Mouse (Mus musculus) kidney, adult 8-10 months (tissue): ENCODE measurements around the gene Kcnj12.

Experiments used
- DNase-seq, 2 experiments: peaks; one replicate each; pipeline ENCODE4 v3.0.0; 2022

Gene Kcnj12

GRCm38 (mm10) chr11:61022550-61023391 is at the start of gene Kcnj12:
Kcnj12 (plus strand) TSS chr11:61022564.
- no peak for DNase-seq

GRCm38 (mm10) chr11:60975097-60975496 is 47.3 kb upstream of the Kcnj12 start:
- no peak for DNase-seq

- no peak for DNase-seq
Observed at GRCm38 (mm10) chr11:60976234-60976633, 46.1 kb upstream of the Kcnj12 start.

DNA sequence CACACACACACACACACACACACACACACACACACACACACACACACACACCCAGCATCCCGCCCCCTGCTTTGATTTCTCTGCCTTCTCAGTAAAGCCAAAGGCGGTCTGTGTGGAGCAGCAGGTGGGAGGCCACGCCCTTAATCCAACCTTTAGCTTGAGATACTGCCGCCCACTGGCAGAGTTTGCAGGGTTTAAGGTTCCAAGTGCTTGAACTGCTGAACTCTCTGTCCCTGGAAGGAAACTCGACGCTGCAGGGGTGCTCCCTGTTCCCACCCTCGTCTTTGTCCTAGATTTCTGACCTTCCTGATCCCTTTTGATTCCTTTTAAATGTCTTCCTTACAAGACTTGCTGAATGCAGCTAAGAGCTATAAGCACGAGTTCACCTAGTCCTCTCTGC is 45.6 kb upstream of the Kcnj12 start:
- peak; percentile 47 to 80 for DNase-seq

DNA sequence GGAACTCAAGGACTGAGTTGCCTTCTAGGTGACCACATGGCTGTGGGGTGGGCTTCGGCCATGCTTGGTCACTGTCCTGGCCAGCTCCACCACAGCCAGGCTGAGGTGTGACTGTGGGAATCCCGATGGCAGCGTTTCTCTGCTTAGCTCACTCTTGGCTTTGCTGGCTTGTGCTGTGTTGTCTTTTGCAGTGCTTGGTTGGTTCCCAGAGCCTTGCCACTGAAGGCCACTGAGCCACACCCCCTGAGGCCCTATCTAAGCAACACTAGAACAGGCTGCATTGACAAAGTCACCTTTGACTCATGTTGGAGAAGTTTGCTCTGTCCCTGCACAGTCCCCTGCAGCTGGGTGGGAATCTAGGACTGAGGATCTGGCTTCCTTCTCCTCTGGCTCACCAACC is 45.2 kb upstream of the Kcnj12 start:
- DNase-seq, result no peak

DNA sequence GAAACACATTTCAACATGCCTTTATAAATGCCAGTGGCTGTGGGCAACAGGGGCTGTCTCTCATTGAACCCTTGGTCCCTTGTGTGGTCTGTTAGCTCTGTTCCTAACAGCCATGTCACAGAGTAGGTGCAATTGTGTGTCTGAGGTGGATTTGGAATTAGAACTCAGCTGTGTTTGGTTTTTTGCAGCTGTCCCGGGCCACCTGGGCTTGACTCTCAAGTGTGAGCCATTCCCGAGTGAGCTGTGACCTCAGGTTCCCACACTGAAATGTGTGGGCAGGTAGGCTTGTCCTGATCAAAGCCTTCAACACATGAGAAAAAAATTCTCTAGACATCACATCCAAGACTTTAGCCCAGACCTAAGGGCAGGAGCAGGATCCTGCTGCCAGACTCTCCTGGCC is 43.7 kb upstream of the Kcnj12 start:
- no peak for DNase-seq

GRCm38 (mm10) chr11:60979788-60980187 is 42.6 kb upstream of the Kcnj12 start:
- DNase-seq, result no peak

DNA sequence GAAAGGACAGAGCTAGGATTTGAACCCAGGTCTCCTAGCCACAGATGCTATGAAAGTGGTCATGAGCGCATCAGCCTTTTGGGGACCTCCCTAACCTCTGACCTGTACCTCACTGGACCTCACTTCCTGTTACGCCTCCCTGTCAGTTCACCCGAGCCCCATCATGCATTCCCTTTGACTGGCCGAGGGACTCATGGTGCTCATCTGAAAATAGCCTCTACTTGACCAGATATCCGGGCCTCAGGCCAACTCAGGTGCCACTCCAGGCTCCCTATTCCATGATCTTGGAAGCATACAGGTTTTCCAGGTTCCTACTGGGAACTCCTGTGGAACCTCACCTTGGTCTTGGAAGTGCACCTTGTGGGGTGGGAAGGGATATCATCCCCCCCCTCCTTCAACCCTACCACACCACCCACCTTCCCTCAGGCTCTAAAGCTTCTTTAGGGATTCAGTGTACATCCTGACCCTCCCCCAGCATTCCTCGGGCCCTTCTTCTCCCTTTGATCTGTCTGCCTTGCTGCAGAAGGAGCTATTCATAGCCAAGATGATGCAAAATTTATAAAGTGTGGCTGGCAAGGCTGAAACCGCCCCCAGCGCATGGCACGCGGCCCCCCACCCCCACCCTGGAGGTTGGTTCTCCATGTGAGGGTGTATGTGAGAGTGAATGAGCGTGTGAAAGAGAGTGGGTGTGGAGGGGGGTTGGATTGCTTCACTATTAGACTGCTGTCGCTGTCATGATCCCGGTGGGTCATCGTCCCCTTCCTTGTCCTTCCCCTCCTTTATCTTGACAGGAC is 40.5 kb upstream of the Kcnj12 start:
- no peak for DNase-seq

- DNase-seq, result no peak
Observed at GRCm38 (mm10) chr11:60984912-60985558, 37.3 kb upstream of the Kcnj12 start.

- DNase-seq, result no peak
Observed at GRCm38 (mm10) chr11:60990428-60990827, 31.9 kb upstream of the Kcnj12 start.

DNA sequence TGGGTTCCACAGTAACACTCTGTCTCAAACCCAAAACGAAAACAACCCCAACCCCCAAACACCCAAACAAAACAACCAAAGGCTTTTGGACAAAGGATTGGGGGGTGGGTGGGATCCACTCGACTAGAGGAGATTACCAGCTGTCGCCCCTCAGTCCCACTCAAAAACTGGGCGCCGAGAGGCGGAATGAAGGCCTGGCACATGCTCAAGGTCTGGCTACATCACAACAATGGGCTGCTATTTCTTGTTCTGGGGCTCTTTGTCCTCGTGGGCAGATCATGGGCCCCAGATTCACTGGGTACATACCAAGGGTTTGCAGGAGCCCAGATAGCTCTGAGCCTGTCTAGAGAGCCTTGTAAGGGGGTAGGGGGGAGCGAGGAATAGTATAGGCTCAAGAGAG is 19.6 kb upstream of the Kcnj12 start:
- DNase-seq, result no peak

GRCm38 (mm10) chr11:61004046-61004445 is 18.3 kb upstream of the Kcnj12 start:
- DNase-seq, result no peak

- no peak for DNase-seq
Observed at GRCm38 (mm10) chr11:61004781-61005180, 17.6 kb upstream of the Kcnj12 start.

DNA sequence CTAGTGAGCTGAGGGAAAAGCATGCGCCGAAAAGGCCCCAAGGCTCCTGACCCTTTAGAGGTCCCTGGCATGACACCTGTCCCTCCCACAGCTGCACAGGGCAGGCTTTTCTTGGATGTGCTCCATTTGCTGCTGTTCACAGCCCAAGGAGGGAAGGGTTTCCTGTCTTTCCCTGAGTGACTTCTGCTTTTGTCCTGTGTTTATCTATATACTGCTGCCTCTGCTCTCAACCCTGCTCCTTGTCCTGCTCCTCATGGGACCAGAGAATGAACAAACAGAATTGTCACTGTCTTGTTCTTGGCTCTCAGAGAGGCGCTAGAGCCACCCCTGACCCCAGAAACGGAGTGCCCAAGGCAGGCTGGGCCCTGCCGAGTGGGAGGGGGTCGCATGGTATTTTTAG is 17.0 kb upstream of the Kcnj12 start:
- DNase-seq, result no peak

DNA sequence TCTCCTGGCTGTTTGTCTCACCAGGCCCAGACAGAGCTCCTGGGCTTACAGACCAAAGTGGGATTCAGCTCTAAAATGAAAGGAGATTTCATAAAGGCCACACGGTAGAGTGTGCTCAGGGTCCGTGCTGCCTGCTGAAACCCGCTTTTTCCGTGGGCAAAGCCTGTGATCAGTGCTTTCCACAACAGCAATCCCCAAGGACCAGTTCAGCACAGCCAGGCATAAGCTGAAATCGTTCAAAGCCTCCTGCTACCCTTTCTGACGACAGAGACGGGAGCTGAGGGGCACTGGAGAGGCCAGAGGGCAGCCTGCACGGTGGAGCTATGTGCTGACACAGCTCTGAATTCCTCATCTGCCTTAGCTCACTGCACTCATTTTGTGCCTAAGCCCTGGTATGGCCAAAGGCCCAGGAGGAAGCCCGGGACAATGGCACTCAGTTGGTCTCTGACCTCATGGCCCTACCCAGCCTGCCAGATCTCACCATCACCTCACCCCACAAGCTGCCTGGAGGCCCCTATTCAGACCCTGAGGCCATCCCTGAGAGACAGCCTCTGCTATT is 10.5 kb upstream of the Kcnj12 start:
- DNase-seq, result peak; percentile 70 to 81

GRCm38 (mm10) chr11:61016866-61017398 is 5.4 kb upstream of the Kcnj12 start:
- DNase-seq, result no peak

DNA sequence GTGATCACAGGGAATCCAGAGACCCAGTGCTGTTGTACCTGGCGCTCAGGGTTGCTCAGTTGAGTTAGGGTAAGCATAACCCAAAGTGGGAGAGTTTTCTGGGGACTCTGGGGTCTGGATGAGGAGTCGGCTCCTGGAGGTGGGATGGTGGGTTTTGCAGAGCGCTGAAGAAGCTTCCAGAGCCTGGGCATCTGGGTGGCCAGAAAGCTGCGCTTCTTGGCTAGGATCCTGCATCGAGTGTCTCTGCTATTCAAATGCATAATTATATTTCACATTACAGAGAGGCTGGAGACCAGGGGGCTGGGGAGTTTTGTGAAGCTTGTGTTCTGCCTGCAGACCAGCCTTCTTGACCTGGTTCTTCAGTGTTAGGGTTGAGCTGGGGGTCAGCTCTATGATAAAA is 1.2 kb upstream of the Kcnj12 start:
- no peak for DNase-seq

DNA sequence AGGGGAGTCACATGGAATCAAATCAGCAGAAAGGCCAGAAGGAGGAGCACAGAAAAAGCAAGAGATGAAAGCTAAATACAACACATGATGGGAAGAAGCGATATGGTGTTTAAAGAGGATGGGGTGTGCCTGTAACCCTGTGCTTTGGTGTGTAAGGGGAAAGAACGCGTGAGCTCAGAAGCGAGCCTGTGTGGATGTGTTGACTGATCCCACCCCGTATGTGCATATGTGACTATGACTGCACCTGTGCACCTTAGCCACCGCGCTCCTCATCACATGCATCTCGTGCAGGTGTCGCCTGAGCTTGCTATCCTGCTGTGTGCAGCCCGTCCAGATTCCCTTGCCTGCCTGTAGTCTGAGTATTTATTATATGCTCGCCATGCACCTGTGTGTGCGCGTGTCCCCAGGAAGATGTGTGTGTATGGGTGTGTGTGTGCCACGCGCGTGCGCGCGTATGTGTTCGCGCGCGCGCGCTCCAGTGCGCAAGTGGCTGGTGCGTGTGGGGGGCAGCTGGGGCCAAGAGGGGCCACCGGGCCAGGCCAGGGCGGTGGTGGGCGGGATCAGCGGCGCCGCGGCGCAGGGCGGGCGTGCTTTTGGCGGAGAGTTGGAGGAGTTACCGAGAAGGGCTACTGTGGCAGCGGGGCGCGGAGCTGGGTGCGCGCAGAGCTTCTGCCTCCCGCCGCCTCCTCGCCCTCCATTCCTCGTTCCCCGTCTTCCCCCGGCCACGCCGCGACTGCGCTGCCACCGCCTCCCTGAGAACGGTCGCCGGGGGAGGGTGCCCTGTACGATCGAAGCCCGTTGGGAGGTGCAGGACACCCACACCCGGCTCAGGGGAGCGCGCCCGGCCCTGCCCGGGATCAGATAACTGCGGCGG is 451 bp upstream of the Kcnj12 start:
- no peak for DNase-seq

GRCm38 (mm10) chr11:61023416-61024200 is 1.2 kb downstream of the Kcnj12 start:
- DNase-seq, result no peak

DNA sequence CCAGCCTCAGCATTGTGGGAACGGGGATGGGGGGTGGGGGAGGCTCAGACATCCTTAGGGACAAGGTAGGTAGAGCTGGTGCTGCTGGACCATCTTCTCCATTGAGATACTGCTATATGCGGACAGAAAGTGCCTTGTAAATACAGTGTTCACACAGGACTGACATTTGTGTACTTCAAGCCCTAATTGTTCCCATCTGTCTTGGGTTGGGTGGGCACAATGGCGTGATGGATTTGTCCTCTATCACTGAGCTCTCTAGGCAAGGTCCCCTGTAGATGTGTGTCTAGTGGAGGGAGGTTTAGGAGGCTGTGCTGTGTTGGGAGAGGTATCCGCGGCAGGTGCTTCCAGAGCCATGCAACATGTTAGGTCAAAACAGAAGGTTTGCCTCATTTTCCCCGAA is 2.0 kb downstream of the Kcnj12 start:
- DNase-seq, result no peak

- DNase-seq, result no peak
Observed at GRCm38 (mm10) chr11:61024996-61025395, 2.6 kb downstream of the Kcnj12 start.
